ENCODE assay signal across 8 mouse cellular contexts in the genomic region with DNA sequence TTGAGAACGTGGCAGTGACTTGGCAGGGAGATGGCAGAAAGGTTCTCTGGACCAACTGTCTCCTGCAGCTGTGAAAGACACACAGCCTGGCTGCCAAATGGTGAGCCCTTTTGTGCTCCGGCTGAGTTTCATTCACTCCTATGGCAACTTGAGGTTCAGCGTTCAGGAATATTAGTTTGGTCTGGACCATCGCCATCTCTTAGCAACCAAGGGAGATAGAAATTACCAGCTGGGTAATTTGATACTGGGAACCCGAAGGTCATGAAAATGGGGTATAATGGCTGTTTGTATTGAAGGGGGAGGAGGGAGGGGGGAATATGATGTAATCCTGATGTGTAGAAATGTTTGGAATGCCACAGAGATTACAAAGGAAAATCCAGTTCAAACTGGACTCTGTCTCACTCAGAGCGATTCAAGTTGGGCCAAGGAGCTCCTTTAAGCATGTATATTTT.
DNase-seq lines count a peak whose midpoint lies in the region; ATAC-seq and TF ChIP-seq lines count a peak whose summit lies in the region.

No protein-coding gene starts in this region.

- H3K4me3 ChIP-seq in forebrain, embryonic 14.5 days (ENCODE audit: low read depth, low read length) = no peak overlapping the region
- H3K4me3 ChIP-seq in limb, embryonic 14.5 days (replicated peaks; ENCODE audit: low read length) = no peak overlapping the region

- H3K4me2 ChIP-seq in forebrain, embryonic 14.5 days (ENCODE audit: low read length) = peak overlapping the region; percentile 23
- peak overlapping the region; percentile 29 for H3K4me2 ChIP-seq in limb, embryonic 14.5 days (replicated peaks; ENCODE audit: low read depth, low read length, severe bottlenecking)

- 3% methylated on average over 6 of the region's 6 CpGs for WGBS in forebrain, embryonic 14.5 days
- WGBS in limb, embryonic 14.5 days = 20% methylated on average over 6 of the region's 6 CpGs

- peaks cover 26% of the 10 kb centered on the region for H3K4me1 ChIP-seq in forebrain, embryonic 14.5 days (ENCODE audit: control insufficient read depth, insufficient read depth, low read length)
- peaks cover 22% of the 10 kb centered on the region for H3K4me1 ChIP-seq in limb, embryonic 14.5 days (ENCODE audit: control insufficient read depth, insufficient read depth, low read length)

- no peaks in the 10 kb centered on the region for H3K9me3 ChIP-seq in forebrain, embryonic 14.5 days (replicated peaks; ENCODE audit: control insufficient read depth, low read length)
- H3K9me3 ChIP-seq in limb, embryonic 14.5 days (ENCODE audit: control insufficient read depth, low read length) = no peaks in the 10 kb centered on the region

- peak; percentile 10 for DNase-seq in adrenal gland, adult 2 months
- DNase-seq in adrenal gland, adult 18-20 months (ENCODE audit: low spot score in 2 of 2) = no peak
- peak; percentile 16 for DNase-seq in MN1 (ENCODE audit: low spot score)
- peak; percentile 88 for DNase-seq in forebrain, embryonic 14.5 days (ENCODE audit: low spot score)
- peak; percentile 78 for DNase-seq in limb, embryonic 14.5 days (ENCODE audit: low spot score)
- DNase-seq in frontal cortex, adult 2 months (ENCODE audit: extremely low spot score in 1 of 2, low spot score in 1 of 2) = no peak
- DNase-seq in T-cell, adult 2 months (ENCODE audit: low spot score) = no peak

- H3K36me3 ChIP-seq in forebrain, embryonic 14.5 days (ENCODE audit: control insufficient read depth, insufficient read depth, low read length) = no peaks in the 10 kb centered on the region
- H3K36me3 ChIP-seq in limb, embryonic 14.5 days (ENCODE audit: control insufficient read depth, insufficient read depth, low read length) = no peaks in the 10 kb centered on the region

- no peak for TF ChIP-seq POLR2A in limb, embryonic 14.5 days (IDR thresholded peaks at IDR 0.05; ENCODE audit: borderline replicate concordance, extremely low read depth, insufficient read depth, insufficient read length)

- peak overlapping the region; percentile 80 for H3K27ac ChIP-seq in forebrain, embryonic 14.5 days (ENCODE audit: low read depth, low read length)
- H3K27ac ChIP-seq in limb, embryonic 14.5 days (replicated peaks; ENCODE audit: low read depth, low read length) = peak overlapping the region; percentile 68; the same call in 1 of the 2 replicates

- no peak overlapping the region for H3K9ac ChIP-seq in forebrain, embryonic 14.5 days (ENCODE audit: low read length)
- H3K9ac ChIP-seq in limb, embryonic 14.5 days (ENCODE audit: low read depth, low read length, severe bottlenecking) = peak overlapping the region; percentile 22; the same call in 1 of the 2 replicates

- peak; percentile 66 for ATAC-seq in forebrain, embryonic 14.5 days
- peak; percentile 80 for ATAC-seq in limb, embryonic 14.5 days (ENCODE audit: low FRiP score, low read depth)
- ATAC-seq in monocyte, adult 5-6 weeks (replicated peaks; ENCODE audit: insufficient number of reproducible peaks, low FRiP score, low TSS enrichment, poor library complexity, severe bottlenecking) = no peak

- H3K27me3 ChIP-seq in forebrain, embryonic 14.5 days (replicated peaks; ENCODE audit: control insufficient read depth, insufficient read depth, low read length) = no peaks in the 10 kb centered on the region
- no peaks in the 10 kb centered on the region for H3K27me3 ChIP-seq in limb, embryonic 14.5 days (ENCODE audit: control insufficient read depth, insufficient read depth, low read length)

Comparison
In these comparisons a context has a peak if more than half of its experiments do, and no peak if none do; other contexts are left out.
1. DNase-seq: peak in adrenal gland, adult 2 months (single experiment), MN1 (single experiment), forebrain, embryonic 14.5 days (single experiment) and limb, embryonic 14.5 days (single experiment); none in adrenal gland, adult 18-20 months (0 of 2), frontal cortex, adult 2 months (0 of 2) and T-cell, adult 2 months (single experiment).